Mouse (Mus musculus) heart, postnatal 0 days (tissue): ENCODE measurements around the gene Arglu1. TPM values are rescaled to one million over a fixed set of nuclear protein-coding genes. Genes with fewer than 3 reads are reported as not detected.

Source experiments
- ATAC-seq: fragments of 200-750 bp; cut with Nextera tagmentation; 2 replicates; pipeline ENCODE4 v1.8.0; 2017; ENCODE audit warnings: low read depth, moderate number of reproducible peaks, moderate library complexity; ENCODE audit not compliant: insufficient read depth
- DNase-seq: peaks from one replicate; pipeline ENCODE4 v3.0.0-alpha.2; 2016; ENCODE audit warnings: low spot score
- H3K27ac ChIP-seq: fragments of 300-500 bp; sonication (generic); 2 replicates; pipeline ENCODE4 v1.5.1; 2014; ENCODE audit warnings: low read depth, mild to moderate bottlenecking
- H3K27me3 ChIP-seq: fragments of 300-500 bp; sonication (generic); 2 replicates; pipeline ENCODE4 v1.6.1; 2014; ENCODE audit warnings: low read length, mixed read lengths; ENCODE audit not compliant: control insufficient read depth, insufficient read depth
- H3K36me3 ChIP-seq: fragments of 300-500 bp; sonication (generic); replicated peaks from 2 replicates; pipeline ENCODE4 v1.6.1; 2014; ENCODE audit warnings: low read length, mixed read lengths; ENCODE audit not compliant: control insufficient read depth, insufficient read depth
- H3K4me1 ChIP-seq: fragments of 300-500 bp; sonication (generic); 2 replicates; pipeline ENCODE4 v1.6.1; 2014; ENCODE audit warnings: antibody characterized with exemption; ENCODE audit not compliant: control insufficient read depth, insufficient read depth
- H3K4me2 ChIP-seq: fragments of 300-500 bp; sonication (generic); 2 replicates; pipeline ENCODE4 v1.6.1; 2014; ENCODE audit warnings: low read depth, mild to moderate bottlenecking, low read length, moderate library complexity
- H3K4me3 ChIP-seq: fragments of 300-500 bp; sonication (generic); 2 replicates; pipeline ENCODE4 v1.5.1; 2014; ENCODE audit warnings: low read depth, low read length
- H3K9ac ChIP-seq: fragments of 300-500 bp; sonication (generic); replicated peaks from 2 replicates; pipeline ENCODE4 v1.6.1; 2014; ENCODE audit warnings: low read depth, low read length, mixed read lengths
- H3K9me3 ChIP-seq: fragments of 300-500 bp; sonication (generic); replicated peaks from 2 replicates; pipeline ENCODE4 v1.6.1; 2016; ENCODE audit warnings: low read length; ENCODE audit not compliant: control insufficient read depth
- CTCF ChIP-seq: IDR thresholded peaks from 2 replicates; pipeline ENCODE4 v1.5.1; 2016; ENCODE audit warnings: antibody characterized with exemption, control low read depth, low read depth
- EP300 ChIP-seq: IDR thresholded peaks from 2 replicates; pipeline ENCODE4 v1.6.1; 2016; ENCODE audit warnings: antibody characterized with exemption, low read depth
- WGBS: fragments of 180-500 bp; shearing (Covaris S2); extraction: QIAGEN DNeasy Blood & Tissue Kit; methylation state at CpG from one replicate; pipeline ENCODE4 v1.1.7; 2014; 5-methylcytosine and 5-hydroxymethylcytosine counted together
- polyA plus RNA-seq: library from polyadenylated mRNA; unstranded; fragments of >200 nt; fragmentation: Nextera tagmentation; extraction: Ambion mirVana; gene quantifications from 2 replicates; pipeline ENCODE4 v1.2.1, GENCODE M21; 2015
- total RNA-seq: library from RNA; depleted of rRNA; stranded (reverse); fragments of >200 nt; gene quantifications from 2 replicates; pipeline ENCODE4 v1.2.3, GENCODE M21; 2014; ENCODE audit warnings: low replicate concordance

Gene Arglu1
- total and polyA plus RNA-seq, 2 experiments from 2014 or later: 38.6 to 68.0 TPM

DNA sequence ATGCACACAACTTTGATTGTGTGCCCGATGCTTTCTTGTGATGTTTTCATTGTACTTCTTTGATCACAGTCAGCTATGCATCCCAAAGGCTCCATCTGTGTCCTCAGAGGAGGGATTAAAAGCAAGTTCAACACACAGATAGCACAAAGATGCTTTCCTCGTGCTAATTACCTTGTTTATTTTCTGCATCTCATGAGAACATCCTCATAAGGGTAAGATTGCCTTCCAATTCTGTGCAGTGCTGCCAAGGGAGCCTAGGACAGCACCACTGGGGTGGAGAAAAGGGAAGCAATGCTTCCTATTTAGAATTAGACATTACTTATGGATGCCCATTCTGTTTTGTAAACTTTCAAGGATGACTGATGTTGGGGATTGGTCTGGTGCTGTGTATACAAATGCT is 36.2 kb upstream of the Arglu1 start:
- 70% methylated on average over 2 of the region's 2 CpGs for WGBS

DNA sequence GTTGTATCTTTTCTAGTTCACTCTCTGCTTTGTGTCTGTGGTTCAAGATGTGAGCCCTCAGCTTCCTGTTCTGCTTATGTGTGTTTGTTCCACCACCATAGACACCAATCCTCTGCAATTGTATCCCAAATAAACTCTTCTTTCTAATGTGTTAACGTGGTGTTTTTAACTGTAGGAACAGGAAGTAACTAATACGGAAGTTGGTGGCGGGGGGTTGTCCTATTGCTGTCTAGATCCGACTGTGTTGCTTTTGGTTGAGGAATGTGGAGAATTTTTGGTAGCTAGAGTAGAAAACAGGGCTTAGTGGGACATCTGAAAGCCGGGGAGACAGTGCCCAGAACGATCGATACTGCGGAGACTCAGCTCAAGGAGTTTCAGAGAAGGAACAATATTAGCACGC is 14.5 kb upstream of the Arglu1 start:
- TF ChIP-seq CTCF (no peak), EP300 (no peak)
- no peak overlapping the region for H3K4me3 ChIP-seq
- ATAC-seq (no peak), DNase-seq (no peak)
- H3K27me3 ChIP-seq: no peaks in the 10 kb centered on the region
- 57% methylated on average over 9 of the region's 9 CpGs for WGBS
- H3K9ac ChIP-seq: no peak overlapping the region
- no peaks in the 10 kb centered on the region for H3K36me3 ChIP-seq
- no peak overlapping the region for H3K4me2 ChIP-seq
- H3K27ac ChIP-seq: no peak overlapping the region
- H3K4me1 ChIP-seq: no peaks in the 10 kb centered on the region
- H3K9me3 ChIP-seq: no peaks in the 10 kb centered on the region

More for the DNA sequence above, 36.2 kb upstream of the Arglu1 start:
- no peaks in the 10 kb centered on the region for H3K4me1 ChIP-seq
- no peak overlapping the region for H3K9ac ChIP-seq
- H3K27ac ChIP-seq: no peak overlapping the region
- TF ChIP-seq CTCF (no peak), EP300 (no peak)
- no peak overlapping the region for H3K4me3 ChIP-seq
- DNase-seq (no peak), ATAC-seq (no peak)
- no peaks in the 10 kb centered on the region for H3K27me3 ChIP-seq
- no peaks in the 10 kb centered on the region for H3K36me3 ChIP-seq
- H3K9me3 ChIP-seq: no peaks in the 10 kb centered on the region
- H3K4me2 ChIP-seq: no peak overlapping the region

DNA sequence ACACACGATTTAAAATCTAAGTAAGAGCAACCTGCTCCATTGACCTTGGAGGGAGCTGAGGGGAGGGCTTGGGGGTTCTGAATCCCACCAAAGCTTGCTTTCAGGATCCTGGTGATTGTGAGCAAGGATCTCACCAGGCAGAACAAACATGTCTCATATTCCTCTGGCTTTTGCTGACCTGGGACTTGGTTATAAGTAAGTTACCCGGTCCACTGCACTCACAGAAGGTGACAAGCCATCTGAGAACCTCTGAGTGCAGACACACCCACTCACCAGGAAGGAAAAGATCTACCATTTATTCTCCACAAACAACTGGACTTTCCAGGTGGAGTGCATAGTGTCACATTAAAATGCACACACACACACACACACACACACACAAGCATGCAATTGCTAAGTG is 13.3 kb upstream of the Arglu1 start:
- no peak overlapping the region for H3K4me3 ChIP-seq
- ATAC-seq (no peak), DNase-seq (no peak)
- no peaks in the 10 kb centered on the region for H3K36me3 ChIP-seq
- H3K9ac ChIP-seq: no peak overlapping the region
- 52% methylated on average over 2 of the region's 2 CpGs for WGBS
- no peaks in the 10 kb centered on the region for H3K9me3 ChIP-seq
- TF ChIP-seq CTCF (no peak), EP300 (no peak)
- H3K4me2 ChIP-seq: no peak overlapping the region
- no peaks in the 10 kb centered on the region for H3K4me1 ChIP-seq
- no peak overlapping the region for H3K27ac ChIP-seq
- no peaks in the 10 kb centered on the region for H3K27me3 ChIP-seq

DNA sequence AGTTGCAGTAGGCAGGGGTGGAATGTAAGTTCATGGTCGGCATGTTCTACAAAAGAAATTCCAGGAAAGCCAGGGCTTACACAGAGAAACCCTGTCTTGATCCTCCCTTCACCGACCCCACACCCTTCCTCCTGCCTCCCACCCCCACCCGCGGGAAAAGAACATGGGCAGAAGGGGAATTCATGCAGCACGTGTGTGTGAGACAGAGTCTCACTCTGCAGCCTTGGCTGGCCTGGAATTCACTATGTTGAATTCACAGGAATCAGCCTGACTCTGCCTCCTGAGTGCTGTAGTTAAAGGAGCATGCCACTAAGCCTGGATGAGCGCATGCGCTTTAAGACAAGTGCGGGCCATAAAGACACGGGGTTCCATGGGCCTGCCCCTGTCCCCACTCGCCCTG is 10.5 kb upstream of the Arglu1 start:
- no peak overlapping the region for H3K4me2 ChIP-seq
- 85% methylated on average over 10 of the region's 10 CpGs for WGBS
- no peaks in the 10 kb centered on the region for H3K36me3 ChIP-seq
- ATAC-seq (no peak), DNase-seq (no peak)
- no peaks in the 10 kb centered on the region for H3K9me3 ChIP-seq
- H3K27me3 ChIP-seq: no peaks in the 10 kb centered on the region
- no peak overlapping the region for H3K27ac ChIP-seq
- TF ChIP-seq EP300: no peak
- no peaks in the 10 kb centered on the region for H3K4me1 ChIP-seq
- H3K9ac ChIP-seq: no peak overlapping the region
- no peak overlapping the region for H3K4me3 ChIP-seq

DNA sequence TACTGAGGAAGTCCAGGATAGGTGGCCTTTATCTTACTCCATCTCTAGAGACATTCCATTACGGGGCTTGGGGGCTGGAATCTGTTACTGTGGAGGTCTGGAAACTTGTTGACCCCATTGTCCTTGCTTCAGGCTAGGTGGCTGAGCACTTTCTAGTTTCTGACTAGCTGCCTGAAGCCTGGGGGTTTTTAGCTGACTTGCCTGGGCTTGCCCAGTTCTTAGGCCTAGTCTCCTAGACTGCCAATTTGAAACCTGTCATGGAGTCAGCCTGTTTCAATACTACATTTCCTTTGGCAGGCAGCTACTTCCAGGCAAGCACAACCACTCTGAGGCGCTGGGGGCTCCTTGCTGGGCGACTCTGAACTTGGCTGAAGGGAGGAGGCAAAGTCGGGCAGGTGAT is 9.9 kb upstream of the Arglu1 start:
- TF ChIP-seq EP300 (no peak), CTCF (no peak)
- Histone ChIP-seq H3K9ac (no peak overlapping the region), H3K27ac (no peak overlapping the region), H3K4me1 (no peaks in the 10 kb centered on the region), H3K4me2 (no peak overlapping the region), H3K36me3 (no peaks in the 10 kb centered on the region), H3K9me3 (no peaks in the 10 kb centered on the region), H3K4me3 (no peak overlapping the region), H3K27me3 (no peaks in the 10 kb centered on the region)
- 76% methylated on average over 4 of the region's 4 CpGs for WGBS
- ATAC-seq: no peak
- DNase-seq: no peak

DNA sequence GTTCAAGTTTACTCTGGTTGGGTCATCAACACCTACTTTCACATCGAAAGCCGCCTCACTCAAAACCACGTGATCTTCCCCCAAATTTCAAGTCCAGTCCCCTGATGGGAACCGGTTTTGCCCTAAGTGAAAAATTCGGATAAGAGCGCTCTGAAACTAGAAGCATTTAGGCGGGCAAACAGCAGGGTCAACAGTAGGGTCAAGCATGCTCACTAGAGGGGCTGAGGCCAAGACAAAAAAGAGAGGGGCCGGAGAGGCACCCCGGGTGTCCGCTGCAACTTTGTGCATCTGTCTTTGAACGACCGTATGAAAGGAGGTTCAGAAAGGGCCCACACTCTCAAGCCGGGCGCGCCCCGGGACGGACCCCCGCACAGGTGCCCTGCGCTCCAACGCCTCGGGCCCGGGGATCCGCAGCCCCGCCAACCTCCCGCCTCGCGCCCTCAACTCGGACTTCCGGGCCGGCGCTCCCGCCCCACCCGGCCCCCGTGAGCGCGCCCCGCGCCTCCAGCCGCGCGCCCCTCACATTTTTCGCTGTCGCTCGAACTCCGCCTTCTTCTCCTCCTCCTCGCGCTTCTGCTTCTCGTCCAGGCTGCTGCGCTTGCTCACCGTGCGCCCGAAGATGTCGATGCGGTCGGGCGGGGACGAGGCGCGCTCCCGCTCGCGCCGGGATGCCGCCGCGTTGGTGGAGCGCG is 721 bp downstream of the Arglu1 start:
- under 1% methylated on average over 62 of the region's 68 CpGs for WGBS
- H3K4me1 ChIP-seq: peaks cover 41% of the 10 kb centered on the region
- TF ChIP-seq CTCF: no peak
- TF ChIP-seq EP300: no peak

More for the DNA sequence above, 721 bp downstream of the Arglu1 start:
- no peaks in the 10 kb centered on the region for H3K36me3 ChIP-seq
- peak overlapping the region; percentile 99 for H3K9ac ChIP-seq
- DNase-seq: peak; percentile 50
- no peaks in the 10 kb centered on the region for H3K27me3 ChIP-seq
- peak overlapping the region; percentile 84 for H3K4me2 ChIP-seq
- no peaks in the 10 kb centered on the region for H3K9me3 ChIP-seq
- peak overlapping the region; percentile 94 for H3K4me3 ChIP-seq
- peak; percentile 74 for ATAC-seq
- peak overlapping the region; percentile 97 for H3K27ac ChIP-seq
